Mouse (Mus musculus) kidney, embryonic 16.5 days (tissue): ENCODE results near the gene Dchs1. TPM values are rescaled to one million over a fixed set of nuclear protein-coding genes. Genes with fewer than 3 reads are reported as not detected.

Source experiments
- ATAC-seq: fragments of 200-750 bp; cut with Nextera tagmentation; 2 replicates; pipeline ENCODE4 v1.8.0; 2017; ENCODE audit warnings: moderate TSS enrichment; ENCODE audit not compliant: low FRiP score, low TSS enrichment
- H3K27ac ChIP-seq: fragments of 300-500 bp; sonication (generic); 2 replicates; pipeline ENCODE4 v1.5.1; 2014; ENCODE audit warnings: low read length
- H3K27me3 ChIP-seq: fragments of 300-500 bp; sonication (generic); 2 replicates; pipeline ENCODE4 v1.6.1; 2014; ENCODE audit warnings: low read length, control low read depth, mixed read lengths; ENCODE audit not compliant: insufficient read depth
- H3K36me3 ChIP-seq: fragments of 300-500 bp; sonication (generic); 2 replicates; pipeline ENCODE4 v1.6.1; 2014; ENCODE audit warnings: low read length, control low read depth, mixed read lengths; ENCODE audit not compliant: insufficient read depth
- H3K4me1 ChIP-seq: fragments of 300-500 bp; sonication (generic); 2 replicates; pipeline ENCODE4 v1.6.1; 2014; ENCODE audit warnings: low read length, control low read depth, mixed read lengths; ENCODE audit not compliant: insufficient read depth
- H3K4me2 ChIP-seq: fragments of 300-500 bp; sonication (generic); replicated peaks from 2 replicates; pipeline ENCODE4 v1.6.1; 2014; ENCODE audit warnings: low read depth, low read length
- H3K4me3 ChIP-seq: fragments of 300-500 bp; sonication (generic); 2 replicates; pipeline ENCODE4 v1.5.1; 2014; ENCODE audit warnings: mild to moderate bottlenecking, low read length
- H3K9ac ChIP-seq: fragments of 300-500 bp; sonication (generic); replicated peaks from 2 replicates; pipeline ENCODE4 v1.6.1; 2014; ENCODE audit warnings: low read length
- H3K9me3 ChIP-seq: fragments of 300-500 bp; sonication (generic); 2 replicates; pipeline ENCODE4 v1.6.1; 2016; ENCODE audit warnings: low read length, control low read depth
- WGBS: fragments of 180-500 bp; shearing (Covaris S2); extraction: QIAGEN DNeasy Blood & Tissue Kit; methylation state at CpG from one replicate; pipeline ENCODE4 v1.1.7; 2014; 5-methylcytosine and 5-hydroxymethylcytosine counted together
- polyA plus RNA-seq: library from polyadenylated mRNA; unstranded; fragments of >200 nt; fragmentation: Nextera tagmentation; extraction: Ambion mirVana; gene quantifications from 2 replicates; pipeline ENCODE4 v1.2.1, GENCODE M21; 2015

Dchs1 gene
- polyA plus RNA-seq, 1 experiment from 2014 or later: 10.4 TPM

- no peaks in the 10 kb centered on the region for H3K9me3 ChIP-seq
- H3K4me1 ChIP-seq: peaks cover 11% of the 10 kb centered on the region
- no peak overlapping the region for H3K9ac ChIP-seq
- no peaks in the 10 kb centered on the region for H3K36me3 ChIP-seq
- H3K4me3 ChIP-seq: no peak overlapping the region
- no peak overlapping the region for H3K4me2 ChIP-seq
- ATAC-seq: no peak
- H3K27me3 ChIP-seq: no peaks in the 10 kb centered on the region
- H3K27ac ChIP-seq: no peak overlapping the region
- 92% methylated on average over 1 of the region's 1 CpGs for WGBS
Observed at GRCm38 (mm10) chr7:105791147-105791546, 3.7 kb upstream of the Dchs1 start.

GRCm38 (mm10) chr7:105786506-105787284 lies 759 bp downstream of the Dchs1 start:
- peaks cover 45% of the 10 kb centered on the region for H3K4me1 ChIP-seq
- peak overlapping the region; percentile 62 for H3K4me2 ChIP-seq
- no peaks in the 10 kb centered on the region for H3K27me3 ChIP-seq
- ATAC-seq: peak; percentile 63
- H3K36me3 ChIP-seq: peaks cover 7% of the 10 kb centered on the region; the same call in 1 of the 2 replicates
- H3K9me3 ChIP-seq: no peaks in the 10 kb centered on the region
- H3K4me3 ChIP-seq: peak overlapping the region; percentile 90
- 3% methylated on average over 15 of the region's 20 CpGs for WGBS
- H3K9ac ChIP-seq: peak overlapping the region; percentile 97
- H3K27ac ChIP-seq: peak overlapping the region; percentile 85

- ATAC-seq: no peak
- peaks cover 45% of the 10 kb centered on the region for H3K4me1 ChIP-seq
- peak overlapping the region; percentile 11; the same call in 1 of the 2 replicates for H3K4me3 ChIP-seq
- H3K9ac ChIP-seq: peak overlapping the region; percentile 45
- peaks cover 17% of the 10 kb centered on the region for H3K36me3 ChIP-seq
- no peaks in the 10 kb centered on the region for H3K27me3 ChIP-seq
- 10% methylated on average over 4 of the region's 4 CpGs for WGBS
- no peaks in the 10 kb centered on the region for H3K9me3 ChIP-seq
- H3K27ac ChIP-seq: peak overlapping the region; percentile 8
- peak overlapping the region; percentile 62 for H3K4me2 ChIP-seq
Observed at GRCm38 (mm10) chr7:105784556-105784955, 2.9 kb downstream of the Dchs1 start.

- 40% methylated on average over 4 of the region's 4 CpGs for WGBS
- Histone ChIP-seq H3K27me3 (no peaks in the 10 kb centered on the region), H3K9ac (no peak overlapping the region), H3K4me1 (peaks cover 52% of the 10 kb centered on the region), H3K4me3 (no peak overlapping the region), H3K4me2 (no peak overlapping the region), H3K9me3 (no peaks in the 10 kb centered on the region), H3K36me3 (peaks cover 17% of the 10 kb centered on the region), H3K27ac (peak overlapping the region; percentile 8; the same call in 1 of the 2 replicates)
- no peak for ATAC-seq
Observed at GRCm38 (mm10) chr7:105783861-105784260, 3.6 kb downstream of the Dchs1 start.

GRCm38 (mm10) chr7:105778553-105779265 lies 8.7 kb downstream of the Dchs1 start:
- Histone ChIP-seq H3K4me3 (peak overlapping the region; percentile 27), H3K9ac (peak overlapping the region; percentile 59), H3K27ac (peak overlapping the region; percentile 95), H3K4me2 (peak overlapping the region; percentile 48), H3K36me3 (peaks cover 17% of the 10 kb centered on the region), H3K9me3 (no peaks in the 10 kb centered on the region), H3K4me1 (peaks cover 48% of the 10 kb centered on the region), H3K27me3 (no peaks in the 10 kb centered on the region)
- WGBS: 11% methylated on average over 4 of the region's 4 CpGs
- peak; percentile 86 for ATAC-seq

GRCm38 (mm10) chr7:105777797-105778552 lies 9.5 kb downstream of the Dchs1 start:
- Histone ChIP-seq H3K27me3 (no peaks in the 10 kb centered on the region), H3K36me3 (peaks cover 15% of the 10 kb centered on the region), H3K4me2 (peak overlapping the region; percentile 48), H3K4me3 (peak overlapping the region; percentile 27), H3K27ac (peak overlapping the region; percentile 95), H3K9me3 (no peaks in the 10 kb centered on the region), H3K9ac (peak overlapping the region; percentile 59), H3K4me1 (peaks cover 48% of the 10 kb centered on the region)
- 25% methylated on average over 13 of the region's 13 CpGs for WGBS
- peak; percentile 73 for ATAC-seq

- Histone ChIP-seq H3K9ac (no peak overlapping the region), H3K4me2 (peak overlapping the region; percentile 48), H3K4me3 (no peak overlapping the region; the same call in 1 of the 2 replicates), H3K4me1 (peaks cover 43% of the 10 kb centered on the region), H3K27me3 (no peaks in the 10 kb centered on the region), H3K36me3 (peaks cover 20% of the 10 kb centered on the region), H3K27ac (peak overlapping the region; percentile 95), H3K9me3 (no peaks in the 10 kb centered on the region)
- ATAC-seq: no peak
- WGBS: 83% methylated on average over 1 of the region's 1 CpGs
Observed at GRCm38 (mm10) chr7:105777316-105777715, 10.1 kb downstream of the Dchs1 start.

- H3K4me3 ChIP-seq: no peak overlapping the region
- no peak overlapping the region for H3K9ac ChIP-seq
- ATAC-seq: no peak
- no peak overlapping the region for H3K4me2 ChIP-seq
- H3K27me3 ChIP-seq: no peaks in the 10 kb centered on the region
- peaks cover 29% of the 10 kb centered on the region for H3K36me3 ChIP-seq
- H3K27ac ChIP-seq: no peak overlapping the region
- 83% methylated on average over 2 of the region's 2 CpGs for WGBS
- peaks cover 46% of the 10 kb centered on the region for H3K4me1 ChIP-seq
- no peaks in the 10 kb centered on the region for H3K9me3 ChIP-seq
Observed at GRCm38 (mm10) chr7:105776026-105776425, 11.4 kb downstream of the Dchs1 start.

- Histone ChIP-seq H3K27me3 (no peaks in the 10 kb centered on the region), H3K36me3 (peaks cover 23% of the 10 kb centered on the region), H3K4me2 (peak overlapping the region; percentile 26; the same call in 1 of the 2 replicates), H3K9ac (no peak overlapping the region; the same call in 1 of the 2 replicates), H3K4me3 (no peak overlapping the region), H3K27ac (peak overlapping the region; percentile 51), H3K9me3 (no peaks in the 10 kb centered on the region), H3K4me1 (peaks cover 50% of the 10 kb centered on the region)
- 26% methylated on average over 8 of the region's 8 CpGs for WGBS
- peak; percentile 71 for ATAC-seq
Observed at GRCm38 (mm10) chr7:105774661-105775060, 12.8 kb downstream of the Dchs1 start.
